Mouse (Mus musculus): ENCODE measurements around the gene Tex11.
"Not testable (repeated sequence)": the region's sequence is repeated elsewhere in the genome, so short reads cannot be mapped to it uniquely, and the experiment has no call there.

Gene Tex11

GRCm38 (mm10) chrX:101059541-101059940 lies at the start of gene Tex11:
Tex11 (minus strand) TSS chrX:101059667.
- no peak for DNase-seq

DNA sequence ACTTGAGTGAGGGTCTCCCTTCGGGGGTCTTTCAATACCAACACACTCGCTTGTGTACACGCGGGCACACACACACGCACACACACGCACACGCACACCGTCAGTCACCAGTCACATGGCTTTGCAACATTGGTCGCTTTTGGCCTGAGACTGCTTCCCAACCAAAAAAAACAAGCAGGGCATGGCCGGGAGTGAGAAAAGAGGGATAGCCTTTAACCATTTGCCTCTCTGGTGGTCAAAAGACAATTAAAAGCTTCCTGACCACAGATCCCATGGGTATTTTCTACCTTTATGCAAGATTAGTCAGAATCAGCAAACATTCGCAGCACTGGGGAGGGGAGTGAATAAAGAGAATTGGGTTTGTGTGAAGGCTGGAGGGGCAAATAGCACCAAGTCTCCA lies 26.5 kb upstream of the Tex11 start, which contains the start of gene Slc7a3:
Slc7a3 (minus strand) TSS at position 101 of the 400 bp plus-strand sequence.
- DNase-seq: peak in 1 of 2 experiments; percentile 2

DNA sequence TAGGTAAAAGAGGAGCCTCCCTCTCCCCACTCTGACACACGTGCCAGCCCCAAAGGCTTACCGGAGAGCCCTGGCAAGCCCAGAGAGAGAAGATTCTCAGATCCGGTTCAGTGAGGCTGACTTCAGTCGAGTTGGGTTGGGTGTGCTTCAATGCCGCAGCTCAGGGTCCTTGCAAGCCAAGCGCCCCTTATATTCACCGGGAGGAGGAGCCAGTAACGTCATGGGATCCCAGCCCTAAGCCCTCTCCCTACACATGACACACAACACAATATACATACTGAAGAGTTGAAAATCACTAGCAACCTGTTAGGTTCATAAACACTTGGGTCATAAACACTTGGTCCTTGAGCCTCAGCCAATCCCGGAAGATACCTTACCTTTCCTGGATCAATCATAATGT lies 25.7 kb upstream of the Tex11 start:
- DNase-seq: not testable (repeated sequence)

GRCm38 (mm10) chrX:101084192-101084591 lies 24.7 kb upstream of the Tex11 start:
- DNase-seq: no peak

- DNase-seq: no peak
Measured at GRCm38 (mm10) chrX:101065245-101065644, 5.8 kb upstream of the Tex11 start.

DNA sequence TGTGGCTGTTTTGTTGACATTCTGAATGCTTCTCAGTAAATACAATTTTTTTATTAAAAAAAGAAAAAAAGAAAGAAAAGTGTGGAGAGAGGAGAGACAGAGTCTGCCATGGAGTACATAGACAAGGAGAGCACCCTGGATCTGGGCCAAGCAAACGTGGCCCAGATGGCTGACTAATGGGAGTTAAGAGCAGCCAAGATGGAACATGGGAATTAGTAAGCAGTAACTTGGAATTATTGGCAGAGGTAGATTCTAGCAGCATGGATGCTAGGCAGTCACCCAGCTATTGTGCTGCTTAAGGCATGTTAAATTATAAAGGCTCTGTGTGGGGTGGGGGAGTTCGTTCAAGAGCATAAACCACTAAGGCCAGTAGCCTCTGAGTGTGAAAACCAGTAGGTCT lies 4.0 kb upstream of the Tex11 start:
- peak; percentile 11 to 13 for DNase-seq

GRCm38 (mm10) chrX:100943640-100944039 lies 115.8 kb downstream of the Tex11 start:
- DNase-seq: peak; percentile 2 to 5

GRCm38 (mm10) chrX:100839211-100839610 lies 220.3 kb downstream of the Tex11 start:
- no peak for DNase-seq

GRCm38 (mm10) chrX:100832806-100833205 lies 226.7 kb downstream of the Tex11 start:
- no peak for DNase-seq

GRCm38 (mm10) chrX:100825557-100825956 lies 233.9 kb downstream of the Tex11 start:
- no peak for DNase-seq

DNA sequence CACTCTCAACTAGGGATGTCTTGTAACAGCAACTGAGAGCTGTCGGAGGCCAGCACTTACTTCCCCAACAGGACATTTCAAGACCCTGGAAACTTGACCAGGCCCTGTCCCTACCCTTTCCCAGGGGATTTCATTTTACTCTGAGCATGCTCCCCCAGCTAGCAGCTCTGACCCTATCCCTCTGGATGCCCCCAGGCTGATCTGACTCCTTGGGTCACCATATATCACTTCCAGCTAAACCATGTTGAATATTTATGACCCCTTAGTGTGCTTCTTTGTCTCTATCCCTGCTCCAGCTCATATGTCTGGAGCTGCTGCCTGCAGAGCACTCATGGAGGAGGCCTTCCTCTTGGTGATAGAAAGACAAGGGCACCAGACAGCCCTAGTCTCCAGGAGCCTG lies 238.3 kb downstream of the Tex11 start:
- DNase-seq: no peak

DNA sequence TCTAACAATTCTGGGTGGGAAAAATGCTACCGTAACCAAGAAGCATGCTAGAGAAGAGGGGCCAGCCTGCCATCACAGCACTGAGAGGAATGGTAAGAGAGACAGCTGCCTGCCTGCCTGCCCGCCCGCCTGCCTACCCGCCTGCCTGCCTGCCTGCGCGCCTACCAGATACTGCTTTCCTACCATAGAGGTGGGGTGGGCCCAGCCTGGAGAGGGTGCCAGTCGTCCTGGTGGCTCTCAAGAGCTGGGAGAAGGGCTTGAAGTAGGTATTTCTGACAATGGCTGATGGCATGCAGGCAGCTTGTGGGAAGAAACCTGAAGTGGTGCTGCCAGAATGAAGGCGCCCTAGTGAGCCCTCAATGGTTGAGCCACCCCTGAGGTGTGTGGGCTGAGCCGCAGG lies 240.8 kb downstream of the Tex11 start:
- DNase-seq: no peak

DNA sequence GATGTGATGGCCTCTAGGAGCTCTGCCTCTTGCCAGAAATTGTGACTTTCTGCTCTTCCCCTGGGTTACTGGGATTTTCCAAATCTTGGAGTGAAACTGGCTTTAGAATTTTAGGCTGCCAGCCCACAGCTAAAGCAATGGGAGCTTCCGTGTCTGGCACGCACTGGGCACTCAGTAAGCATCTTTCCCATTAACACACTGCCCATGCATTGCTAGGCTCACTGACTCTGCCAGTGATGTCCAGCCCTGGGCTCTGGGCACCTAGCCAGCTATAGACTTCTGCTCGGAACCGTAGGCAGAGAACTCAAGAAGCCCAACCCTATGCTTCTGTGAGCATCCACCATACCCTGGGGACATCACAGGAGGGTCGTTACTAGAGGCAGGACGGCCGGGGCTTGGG lies 243.7 kb downstream of the Tex11 start:
- peak; percentile 78 to 80 for DNase-seq

GRCm38 (mm10) chrX:100814139-100814538 lies 245.3 kb downstream of the Tex11 start:
- no peak for DNase-seq

- no peak for DNase-seq
Measured at GRCm38 (mm10) chrX:100811129-100811528, 248.3 kb downstream of the Tex11 start.

DNA sequence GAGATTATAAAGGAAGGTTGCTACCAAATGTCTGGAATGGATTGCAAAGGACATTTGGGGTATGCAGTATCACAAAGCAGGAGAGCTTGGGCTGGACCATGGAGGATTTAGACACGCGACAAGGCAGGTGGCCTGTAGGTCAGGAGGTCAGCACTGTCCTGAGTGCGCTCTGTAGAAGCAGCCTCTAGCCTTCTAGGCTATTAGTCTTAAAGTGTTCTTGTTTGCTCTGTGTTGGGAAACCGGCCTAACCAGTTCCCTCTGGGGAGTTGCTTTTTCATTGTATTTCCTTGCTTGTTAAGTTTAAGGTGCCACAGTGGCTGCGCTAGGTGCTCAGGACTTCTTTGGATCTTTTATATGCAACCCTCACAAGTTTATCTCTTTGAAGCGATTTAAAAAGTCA lies 257.4 kb downstream of the Tex11 start:
- DNase-seq: no peak

- no peak for DNase-seq
Measured at GRCm38 (mm10) chrX:100800643-100801042, 258.8 kb downstream of the Tex11 start.

DNA sequence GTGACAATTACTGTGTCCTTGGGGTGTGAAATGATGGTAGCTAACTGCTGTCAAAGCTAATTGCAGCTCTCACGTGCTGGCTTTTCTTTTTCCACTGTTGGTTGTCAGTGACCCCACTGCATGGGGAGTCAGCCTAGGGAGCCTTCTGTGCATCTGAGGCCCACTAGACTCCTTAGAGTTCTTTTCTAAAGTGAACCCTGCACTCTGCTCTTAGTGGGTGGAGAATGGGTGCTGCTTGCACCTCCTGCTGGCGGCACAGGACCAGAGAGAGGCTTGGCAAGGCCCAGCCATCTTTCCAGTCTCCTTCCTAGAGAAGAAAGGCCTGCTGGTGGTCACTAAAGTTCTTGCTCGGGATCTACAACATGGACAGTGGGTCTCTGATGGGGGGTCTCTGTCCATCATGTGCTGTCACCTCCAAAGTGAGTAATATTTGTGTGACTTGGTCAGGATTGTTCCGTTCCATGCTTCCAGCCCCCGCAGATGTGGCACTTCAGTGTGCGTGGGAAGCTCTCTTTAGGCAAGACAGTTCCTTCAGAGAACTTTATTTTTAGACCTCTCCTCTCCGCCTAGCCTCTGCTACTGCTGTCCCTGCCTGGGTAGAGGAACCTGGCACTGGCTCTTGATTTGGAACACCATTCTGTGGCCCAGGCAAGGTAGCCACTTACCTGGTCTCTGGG lies 261.5 kb downstream of the Tex11 start:
- DNase-seq: no peak

DNA sequence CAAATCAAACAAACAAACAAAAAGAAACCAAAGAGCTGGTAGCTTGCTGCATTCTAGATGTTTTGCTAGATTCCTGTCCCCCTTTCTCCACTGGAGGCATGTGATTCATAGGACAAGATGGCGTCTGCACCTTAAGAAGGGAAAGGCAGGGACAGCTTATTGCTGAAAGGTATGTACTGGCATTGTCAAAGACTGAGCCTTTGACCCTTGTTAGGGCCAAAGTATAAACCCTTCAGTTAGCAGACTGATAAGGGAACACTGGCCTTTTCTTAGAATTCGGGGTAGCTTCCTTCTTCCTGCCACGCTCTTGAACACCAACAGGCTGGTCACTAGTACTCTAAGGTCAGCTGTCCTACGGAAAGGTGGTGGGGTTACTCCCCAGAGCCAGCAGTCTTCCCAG lies 262.1 kb downstream of the Tex11 start:
- DNase-seq: no peak

DNA sequence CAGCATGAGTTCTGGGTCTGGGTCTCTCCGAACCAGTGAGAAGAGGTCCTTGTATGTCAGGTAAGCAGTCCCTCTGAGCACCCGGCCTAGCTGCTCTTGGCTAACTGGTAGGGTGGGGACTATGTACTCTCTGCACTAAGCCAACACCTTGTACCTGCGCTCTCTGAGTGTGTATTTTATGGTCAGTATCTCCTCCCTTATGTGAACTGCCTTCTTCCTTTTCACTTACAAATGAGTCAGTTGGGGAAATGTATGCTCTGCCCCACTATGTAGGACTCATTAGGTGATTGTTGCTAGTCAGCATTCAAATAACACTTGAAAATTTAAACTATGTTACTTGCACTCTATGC lies 262.8 kb downstream of the Tex11 start:
- no peak for DNase-seq

DNA sequence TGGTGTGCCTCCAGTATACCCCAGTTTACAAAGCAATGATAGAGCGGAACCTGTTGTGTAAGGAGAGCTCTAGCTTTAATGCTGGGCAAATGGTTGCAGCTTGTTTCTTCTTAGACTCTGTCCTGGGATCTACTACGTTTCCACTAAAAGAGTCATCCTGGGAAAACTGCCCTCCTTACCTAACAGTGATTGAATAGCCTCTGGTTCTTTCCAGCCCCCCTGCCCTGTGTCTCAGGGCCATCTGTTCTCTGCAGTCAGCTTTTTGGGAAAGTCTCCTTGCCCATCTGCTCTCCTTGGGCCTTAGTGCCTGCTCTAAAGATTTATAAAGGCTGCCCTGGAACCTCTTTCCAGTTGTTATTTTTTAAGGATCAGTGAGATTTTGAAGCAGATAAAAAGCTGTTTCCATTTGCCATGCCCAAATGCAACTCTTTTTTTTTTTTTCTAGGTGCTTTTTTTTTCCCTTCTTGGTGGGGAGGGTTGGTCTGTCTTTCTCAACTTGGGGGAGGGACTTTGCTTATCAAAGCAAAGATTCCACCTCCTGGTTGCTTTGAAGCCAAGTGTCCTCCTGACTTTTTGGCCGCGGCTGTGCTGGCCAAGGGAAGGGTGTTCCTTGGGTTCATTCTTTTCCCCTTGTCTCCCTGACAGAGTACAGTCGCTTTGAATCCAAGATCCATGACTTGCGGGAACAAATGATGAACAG lies 263.3 kb downstream of the Tex11 start:
- DNase-seq: peak; percentile 44 to 48

DNA sequence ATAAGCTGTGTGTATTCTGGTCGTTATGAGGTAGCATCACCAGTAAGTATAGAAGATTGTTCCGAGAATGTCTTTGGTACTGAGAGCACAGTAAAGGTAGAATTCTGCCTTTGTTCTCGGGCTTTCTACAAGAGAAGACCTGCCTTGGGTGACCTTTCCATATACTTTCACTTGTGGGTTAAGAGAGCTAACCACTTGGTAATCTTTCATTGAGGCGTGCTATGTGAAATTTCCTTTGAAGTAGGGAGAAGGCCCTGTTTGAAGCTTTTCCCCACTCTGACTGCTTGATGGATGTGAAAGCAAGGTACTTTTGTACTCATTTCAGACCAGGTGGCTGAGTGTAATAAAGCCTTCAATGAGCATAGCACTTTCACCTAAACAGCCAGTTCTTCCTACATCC lies 270.1 kb downstream of the Tex11 start:
- DNase-seq: no peak
